Mouse (Mus musculus): Measurements from ENCODE around the gene Cyb561d2. TPM values are rescaled to one million over a fixed set of nuclear protein-coding genes. Genes with fewer than 3 reads are reported as not detected.

The Cyb561d2 gene
- polyA plus RNA-seq, 2 experiments = 19.8 to 21.4 TPM

- WGBS = 77% methylated on average over 5 of the region's 5 CpGs
- no peaks in the 10 kb centered on the region for H3K27me3 ChIP-seq (ENCODE audit: control insufficient read depth, insufficient read depth, low read length)
- no peak for TF ChIP-seq POLR2A (IDR thresholded peaks at IDR 0.05; ENCODE audit: borderline replicate concordance, extremely low read depth, insufficient read depth, insufficient read length)
- no peak overlapping the region for H3K9ac ChIP-seq (ENCODE audit: low read depth, low read length, severe bottlenecking)
- no peak for ATAC-seq (ENCODE audit: low FRiP score, low read depth)
- no peak overlapping the region for H3K4me3 ChIP-seq (replicated peaks; ENCODE audit: low read length)
- DNase-seq (ENCODE audit: low spot score) = no peak
- H3K4me2 ChIP-seq (replicated peaks; ENCODE audit: low read depth, low read length, severe bottlenecking) = no peak overlapping the region
- H3K4me1 ChIP-seq (ENCODE audit: control insufficient read depth, insufficient read depth, low read length) = peaks cover 39% of the 10 kb centered on the region
- H3K27ac ChIP-seq (replicated peaks; ENCODE audit: low read depth, low read length) = no peak overlapping the region
- no peaks in the 10 kb centered on the region for H3K9me3 ChIP-seq (ENCODE audit: control insufficient read depth, low read length)
- peaks cover 16% of the 10 kb centered on the region for H3K36me3 ChIP-seq (ENCODE audit: control insufficient read depth, insufficient read depth, low read length)
These were observed 6.0 kb upstream of the Cyb561d2 start for GRCm38 (mm10) chr9:107547957-107548356.

GRCm38 (mm10) chr9:107547026-107547425 lies 5.0 kb upstream of the Cyb561d2 start, which contains the start of gene Zmynd10:
TSS of gene Zmynd10 (plus strand) at chr9:107547298.
- ATAC-seq (ENCODE audit: low FRiP score, low read depth) (peak; percentile 76), DNase-seq (ENCODE audit: low spot score) (peak; percentile 95)
- under 1% methylated on average over 20 of the region's 20 CpGs for WGBS
- Histone ChIP-seq H3K4me3 (replicated peaks; ENCODE audit: low read length) (peak within 1 kb of the TSS; percentile 18), H3K9me3 (ENCODE audit: control insufficient read depth, low read length) (no peaks in the 10 kb centered on the region), H3K4me1 (ENCODE audit: control insufficient read depth, insufficient read depth, low read length) (peaks cover 36% of the 10 kb centered on the region), H3K36me3 (ENCODE audit: control insufficient read depth, insufficient read depth, low read length) (peaks cover 16% of the 10 kb centered on the region), H3K27me3 (ENCODE audit: control insufficient read depth, insufficient read depth, low read length) (no peaks in the 10 kb centered on the region), H3K4me2 (replicated peaks; ENCODE audit: low read depth, low read length, severe bottlenecking) (peak within 1 kb of the TSS; percentile 45), H3K9ac (ENCODE audit: low read depth, low read length, severe bottlenecking) (no peak within 1 kb of the TSS), H3K27ac (replicated peaks; ENCODE audit: low read depth, low read length) (0 out of 2 replicates have a peak within 1 kb of the TSS, but pooled peaks have one; percentile 19)
- TF ChIP-seq POLR2A (IDR thresholded peaks at IDR 0.05; ENCODE audit: borderline replicate concordance, extremely low read depth, insufficient read depth, insufficient read length) = no peak

DNA sequence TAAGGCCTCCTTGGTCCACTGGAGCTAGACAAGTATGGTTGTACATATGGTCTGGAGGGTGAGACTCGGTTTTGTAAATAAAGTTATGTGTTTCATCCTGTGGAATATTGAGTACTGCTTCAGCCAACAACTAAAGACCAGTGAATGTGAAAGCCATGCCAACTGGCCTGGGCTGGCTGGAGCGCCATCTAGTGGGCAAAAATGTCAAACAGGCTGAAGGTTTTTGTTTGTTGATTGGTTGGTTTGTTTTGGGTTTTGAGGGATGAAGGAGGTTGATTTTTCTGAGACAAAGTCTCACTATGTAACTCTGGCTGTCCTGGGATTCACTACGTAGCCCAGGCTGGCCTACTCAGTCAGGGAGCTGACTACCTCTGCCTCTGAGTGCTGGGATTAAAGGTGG lies 3.6 kb upstream of the Cyb561d2 start:
- ATAC-seq (ENCODE audit: low FRiP score, low read depth) = no peak
- peak; percentile 65 for DNase-seq (ENCODE audit: low spot score)
- peaks cover 29% of the 10 kb centered on the region for H3K4me1 ChIP-seq (ENCODE audit: control insufficient read depth, insufficient read depth, low read length)

DNA sequence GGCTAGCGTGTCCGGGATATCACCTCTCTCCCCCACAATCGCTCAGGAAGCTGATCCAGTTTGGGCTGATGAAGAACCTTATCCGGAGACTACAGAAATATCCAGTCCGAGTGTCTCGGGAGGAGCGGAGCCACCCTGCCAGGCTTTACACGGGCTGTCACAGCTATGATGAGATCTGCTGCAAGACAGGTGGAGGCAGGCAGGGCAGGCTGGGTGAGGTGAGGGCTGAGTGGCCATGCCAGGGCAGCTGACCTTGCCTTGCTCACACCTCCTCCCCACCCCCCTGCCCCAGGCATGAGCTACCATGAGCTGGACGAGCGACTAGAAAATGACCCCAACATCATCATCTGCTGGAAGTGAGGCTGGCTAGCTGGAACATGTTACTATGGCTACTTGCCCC lies 3.2 kb upstream of the Cyb561d2 start:
- Histone ChIP-seq H3K27ac (replicated peaks; ENCODE audit: low read depth, low read length) (no peak overlapping the region), H3K9ac (ENCODE audit: low read depth, low read length, severe bottlenecking) (no peak overlapping the region; the same call in 1 of the 2 replicates), H3K4me1 (ENCODE audit: control insufficient read depth, insufficient read depth, low read length) (peaks cover 28% of the 10 kb centered on the region), H3K4me3 (replicated peaks; ENCODE audit: low read length) (no peak overlapping the region), H3K4me2 (replicated peaks; ENCODE audit: low read depth, low read length, severe bottlenecking) (no peak overlapping the region), H3K27me3 (ENCODE audit: control insufficient read depth, insufficient read depth, low read length) (no peaks in the 10 kb centered on the region), H3K36me3 (ENCODE audit: control insufficient read depth, insufficient read depth, low read length) (peaks cover 16% of the 10 kb centered on the region), H3K9me3 (ENCODE audit: control insufficient read depth, low read length) (no peaks in the 10 kb centered on the region)
- 80% methylated on average over 10 of the region's 10 CpGs for WGBS
- DNase-seq (ENCODE audit: low spot score) (no peak), ATAC-seq (ENCODE audit: low FRiP score, low read depth) (no peak)
- no peak for TF ChIP-seq POLR2A (IDR thresholded peaks at IDR 0.05; ENCODE audit: borderline replicate concordance, extremely low read depth, insufficient read depth, insufficient read length)

More for the DNA sequence above, 3.6 kb upstream of the Cyb561d2 start:
- H3K4me3 ChIP-seq (replicated peaks; ENCODE audit: low read length) = no peak overlapping the region
- H3K9ac ChIP-seq (ENCODE audit: low read depth, low read length, severe bottlenecking) = no peak overlapping the region; the same call in 1 of the 2 replicates
- no peaks in the 10 kb centered on the region for H3K9me3 ChIP-seq (ENCODE audit: control insufficient read depth, low read length)
- peaks cover 16% of the 10 kb centered on the region for H3K36me3 ChIP-seq (ENCODE audit: control insufficient read depth, insufficient read depth, low read length)
- H3K27ac ChIP-seq (replicated peaks; ENCODE audit: low read depth, low read length) = no peak overlapping the region
- no peak for TF ChIP-seq POLR2A (IDR thresholded peaks at IDR 0.05; ENCODE audit: borderline replicate concordance, extremely low read depth, insufficient read depth, insufficient read length)
- H3K4me2 ChIP-seq (replicated peaks; ENCODE audit: low read depth, low read length, severe bottlenecking) = no peak overlapping the region
- WGBS = 19% methylated on average over 3 of the region's 3 CpGs
- H3K27me3 ChIP-seq (ENCODE audit: control insufficient read depth, insufficient read depth, low read length) = no peaks in the 10 kb centered on the region

DNA sequence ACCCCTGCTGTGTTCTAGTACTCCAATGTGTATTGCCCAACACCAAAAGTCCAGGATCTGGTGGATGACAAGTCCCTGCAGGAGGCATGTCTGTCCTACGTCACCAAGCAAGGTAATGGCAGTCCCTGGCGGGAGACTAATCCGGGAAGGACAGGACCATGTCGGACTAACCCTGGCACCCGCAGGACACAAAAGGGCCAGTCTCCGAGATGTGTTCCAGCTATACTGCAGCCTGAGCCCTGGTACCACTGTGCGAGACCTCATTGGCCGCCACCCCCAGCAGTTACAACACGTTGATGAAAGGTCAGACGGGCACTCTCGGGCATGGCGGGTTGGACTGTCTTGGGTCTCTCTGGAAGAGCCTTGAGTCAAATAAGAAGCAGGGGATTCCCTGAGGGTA lies 2.7 kb upstream of the Cyb561d2 start:
- peaks cover 28% of the 10 kb centered on the region for H3K4me1 ChIP-seq (ENCODE audit: control insufficient read depth, insufficient read depth, low read length)

More for the DNA sequence above, 2.7 kb upstream of the Cyb561d2 start:
- no peak for TF ChIP-seq POLR2A (IDR thresholded peaks at IDR 0.05; ENCODE audit: borderline replicate concordance, extremely low read depth, insufficient read depth, insufficient read length)
- ATAC-seq (ENCODE audit: low FRiP score, low read depth) (no peak), DNase-seq (ENCODE audit: low spot score) (no peak)
- Histone ChIP-seq H3K36me3 (ENCODE audit: control insufficient read depth, insufficient read depth, low read length) (peaks cover 20% of the 10 kb centered on the region), H3K4me2 (replicated peaks; ENCODE audit: low read depth, low read length, severe bottlenecking) (no peak overlapping the region), H3K9ac (ENCODE audit: low read depth, low read length, severe bottlenecking) (no peak overlapping the region), H3K27ac (replicated peaks; ENCODE audit: low read depth, low read length) (no peak overlapping the region), H3K27me3 (ENCODE audit: control insufficient read depth, insufficient read depth, low read length) (no peaks in the 10 kb centered on the region), H3K4me3 (replicated peaks; ENCODE audit: low read length) (no peak overlapping the region), H3K9me3 (ENCODE audit: control insufficient read depth, low read length) (no peaks in the 10 kb centered on the region)
- 92% methylated on average over 12 of the region's 12 CpGs for WGBS
